ENCODE assay signal across 10 mouse cellular contexts in the genomic region with DNA sequence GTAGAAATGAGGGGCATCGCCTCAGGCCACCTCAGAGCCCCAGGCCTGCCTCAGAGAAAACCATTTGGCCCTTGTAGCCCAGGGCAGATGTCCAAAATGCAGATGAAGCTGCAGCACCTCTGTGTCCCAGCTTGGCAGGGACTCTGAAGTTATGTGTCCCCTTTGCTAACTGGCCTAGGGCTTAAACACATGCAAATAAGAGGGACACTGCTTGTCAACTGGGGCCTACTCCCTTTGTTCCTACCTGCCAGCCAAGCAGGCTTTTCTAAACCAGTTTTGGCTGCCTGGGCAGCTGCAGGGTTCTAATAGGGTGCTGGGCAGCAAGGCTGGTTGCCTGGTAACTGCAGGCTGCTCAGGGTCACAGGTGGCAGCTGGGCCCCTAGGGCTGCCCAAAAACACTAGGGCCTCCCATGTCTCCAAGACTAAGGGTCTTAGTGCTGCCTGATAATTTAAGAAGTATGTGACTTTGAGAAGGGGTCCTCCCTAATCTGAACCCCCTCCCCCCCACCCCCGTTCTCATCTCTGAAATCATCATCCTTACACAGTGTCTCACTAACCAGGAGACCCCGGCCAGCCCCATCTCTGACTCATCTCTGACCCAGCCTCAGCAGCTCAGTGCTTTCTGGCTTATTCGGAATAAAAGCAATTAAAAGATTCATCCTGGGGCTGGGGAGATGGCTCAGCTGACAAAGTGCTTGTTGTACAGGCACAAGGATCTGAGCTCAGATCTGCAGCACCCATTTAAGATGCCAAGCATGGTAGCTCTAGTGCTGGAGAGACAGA.
DNase-seq lines count a peak whose midpoint lies in the region; ATAC-seq and TF ChIP-seq lines count a peak whose summit lies in the region.
"Had no signal": no experiment of that assay in that cellular context is flagged by ENCODE, and none has a peak within 500 bp of the region (broad histone marks: within the 10 kb centered on the region; RNA-seq: fewer than 3 reads in every experiment).

No protein-coding gene starts in this region.

- no peaks in the 10 kb centered on the region for H3K36me3 ChIP-seq in forebrain, embryonic 12.5 days (replicated peaks)
- H3K36me3 ChIP-seq in midbrain, embryonic 16.5 days (ENCODE audit: control insufficient read depth, insufficient read depth, low read length): no peaks in the 10 kb centered on the region
- no peaks in the 10 kb centered on the region for H3K36me3 ChIP-seq in lung, postnatal 0 days (ENCODE audit: insufficient read depth, low read length)
- H3K36me3 ChIP-seq: embryonic facial prominence, embryonic 13.5 days; heart, embryonic 12.5 days had no signal

- DNase-seq in frontal cortex, postnatal 25 days (ENCODE audit: low spot score in 2 of 2): no peak
- peak; percentile 19 for DNase-seq in kidney, adult 9 months
- no peak for DNase-seq in lung, postnatal 0 days (ENCODE audit: low spot score)
- no peak for DNase-seq in spleen, adult 18-20 months

- H3K9ac ChIP-seq in forebrain, embryonic 12.5 days: no peak overlapping the region
- H3K9ac ChIP-seq in midbrain, embryonic 16.5 days (ENCODE audit: low read depth, low read length): peak overlapping the region; percentile 25; the same call in 1 of the 2 replicates
- no peak overlapping the region for H3K9ac ChIP-seq in lung, postnatal 0 days (replicated peaks; ENCODE audit: low read depth)
- H3K9ac ChIP-seq: embryonic facial prominence, embryonic 13.5 days; heart, embryonic 12.5 days had no signal

- H3K27me3 ChIP-seq in forebrain, embryonic 12.5 days: peaks cover 11% of the 10 kb centered on the region; the same call in 1 of the 2 replicates
- no peaks in the 10 kb centered on the region; the same call in 1 of the 2 replicates for H3K27me3 ChIP-seq in midbrain, embryonic 16.5 days (ENCODE audit: control insufficient read depth, insufficient read depth, low read depth, low read length)
- no peaks in the 10 kb centered on the region for H3K27me3 ChIP-seq in lung, postnatal 0 days (replicated peaks; ENCODE audit: insufficient read depth, low read length)
- H3K27me3 ChIP-seq: embryonic facial prominence, embryonic 13.5 days had no signal

- TF ChIP-seq EP300 in lung, postnatal 0 days (IDR thresholded peaks at IDR 0.05): no peak

- no peaks in the 10 kb centered on the region for H3K9me3 ChIP-seq in forebrain, embryonic 12.5 days
- no peaks in the 10 kb centered on the region for H3K9me3 ChIP-seq in midbrain, embryonic 16.5 days (replicated peaks; ENCODE audit: control insufficient read depth, low read length, poor library complexity, severe bottlenecking)
- H3K9me3 ChIP-seq in lung, postnatal 0 days (ENCODE audit: low read length): no peaks in the 10 kb centered on the region
- H3K9me3 ChIP-seq: embryonic facial prominence, embryonic 13.5 days; heart, embryonic 12.5 days had no signal

- 24% methylated on average over 4 of the region's 4 CpGs for WGBS in forebrain, embryonic 12.5 days
- 25% methylated on average over 4 of the region's 4 CpGs for WGBS in midbrain, embryonic 16.5 days
- WGBS in lung, postnatal 0 days: 69% methylated on average over 4 of the region's 4 CpGs

- peak overlapping the region; percentile 79 for H3K27ac ChIP-seq in forebrain, embryonic 12.5 days
- peak overlapping the region; percentile 8; the same call in 1 of the 2 replicates for H3K27ac ChIP-seq in midbrain, embryonic 16.5 days (ENCODE audit: low read length)
- H3K27ac ChIP-seq in lung, postnatal 0 days (ENCODE audit: low read length): no peak overlapping the region
- H3K27ac ChIP-seq: embryonic facial prominence, embryonic 13.5 days had no signal

- no peak for TF ChIP-seq CTCF in lung, postnatal 0 days (IDR thresholded peaks at IDR 0.05)

- peaks cover 49% of the 10 kb centered on the region for H3K4me1 ChIP-seq in forebrain, embryonic 12.5 days
- H3K4me1 ChIP-seq in midbrain, embryonic 16.5 days (ENCODE audit: control insufficient read depth, insufficient read depth, low read length): peaks cover 23% of the 10 kb centered on the region
- no peaks in the 10 kb centered on the region for H3K4me1 ChIP-seq in lung, postnatal 0 days (ENCODE audit: insufficient read depth, low read depth, low read length)
- H3K4me1 ChIP-seq: heart, embryonic 12.5 days had no signal

- H3K4me2 ChIP-seq in forebrain, embryonic 12.5 days: peak overlapping the region; percentile 17; the same call in 1 of the 2 replicates
- no peak overlapping the region for H3K4me2 ChIP-seq in midbrain, embryonic 16.5 days (ENCODE audit: low read length)
- H3K4me2 ChIP-seq in lung, postnatal 0 days (replicated peaks; ENCODE audit: low read depth, low read length): no peak overlapping the region
- H3K4me2 ChIP-seq: embryonic facial prominence, embryonic 13.5 days; heart, embryonic 12.5 days had no signal

- H3K4me3 ChIP-seq in forebrain, embryonic 12.5 days (replicated peaks): no peak overlapping the region
- no peak overlapping the region for H3K4me3 ChIP-seq in midbrain, embryonic 16.5 days (ENCODE audit: low read depth, low read length)
- no peak overlapping the region for H3K4me3 ChIP-seq in lung, postnatal 0 days (ENCODE audit: low read depth, low read length)
- H3K4me3 ChIP-seq: embryonic facial prominence, embryonic 13.5 days; heart, embryonic 12.5 days had no signal

- peak; percentile 31; the same call in 1 of the 2 replicates for ATAC-seq in frontal cortex, adult (ENCODE audit: low TSS enrichment)
- ATAC-seq in forebrain, embryonic 12.5 days (ENCODE audit: low FRiP score): peak; percentile 83
- ATAC-seq in midbrain, embryonic 16.5 days: peak; percentile 87
- no peak for ATAC-seq in granulocyte monocyte progenitor cell, adult 5-6 weeks (replicated peaks; ENCODE audit: poor library complexity, severe bottlenecking)
- no peak for ATAC-seq in lung, postnatal 0 days

Comparison
In these comparisons a context has a peak if more than half of its experiments do, and no peak if none do; other contexts are left out.
1. ATAC-seq: peak in frontal cortex, adult (single experiment), forebrain, embryonic 12.5 days (single experiment) and midbrain, embryonic 16.5 days (single experiment); none in granulocyte monocyte progenitor cell, adult 5-6 weeks (single experiment) and lung, postnatal 0 days (single experiment).